Mouse (Mus musculus) MEL (cell line): ENCODE measurements at regions not wholly inside any gene's neighbourhood (a gene's known extent, or its start where the extent isn't known, plus 50 kb on each side); places are given as distances from the start of the nearest gene placed in this dataset.

ENCODE experiments used
- DNase-seq: peaks from one replicate; pipeline ENCODE4 v3.0.0; 2011; ENCODE audit warnings: low read depth, low spot score
- H3K27ac ChIP-seq: 2 replicates; pipeline ENCODE4 v1.5.1; 2012; ENCODE audit warnings: low read depth, mild to moderate bottlenecking, control low read depth, low read length, moderate library complexity; ENCODE audit not compliant: control insufficient read depth
- H3K27me3 ChIP-seq, 2 experiments: fragments of 150-350 bp in 1 of 2; sonication (generic) in 1 of 2; 2 replicates each; pipeline ENCODE4 v1.6.1; 2012; ENCODE audit warnings: low read length in 2 of 2, mild to moderate bottlenecking in 2 of 2, improper control_type of control experiment in 1 of 2, moderate library complexity in 1 of 2; ENCODE audit not compliant: insufficient read depth in 2 of 2, control insufficient read depth in 1 of 2
- H3K36me3 ChIP-seq, 2 experiments: 2 replicates each; pipeline ENCODE4 v1.6.1; 2012 to 2014; ENCODE audit warnings: low read length in 2 of 2, improper control_type of control experiment in 1 of 2, inconsistent platforms in 1 of 2, mild to moderate bottlenecking in 1 of 2; ENCODE audit not compliant: insufficient read depth in 2 of 2, control insufficient read depth in 1 of 2
- H3K4me1 ChIP-seq, 2 experiments: fragments of 150-350 bp in 1 of 2; sonication (generic) in 1 of 2; 2 replicates each; pipeline ENCODE4 v1.6.1; 2012; ENCODE audit warnings: low read length in 2 of 2, improper control_type of control experiment in 1 of 2, mild to moderate bottlenecking in 1 of 2; ENCODE audit not compliant: insufficient read depth in 2 of 2, control insufficient read depth in 1 of 2
- H3K4me3 ChIP-seq, 2 experiments: fragments of 150-350 bp in 1 of 2; sonication (generic) in 1 of 2; 2 replicates each; pipeline ENCODE4 v1.5.1; 2012; ENCODE audit warnings: low read depth in 2 of 2, low read length in 2 of 2, mild to moderate bottlenecking in 2 of 2, moderate library complexity in 2 of 2, control low read depth in 1 of 2, improper control_type of control experiment in 1 of 2; ENCODE audit not compliant: control insufficient read depth in 1 of 2, insufficient read depth in 1 of 2
- H3K79me2 ChIP-seq: 2 replicates; pipeline ENCODE4 v1.6.1; 2012; ENCODE audit warnings: mild to moderate bottlenecking, low read length, moderate library complexity; ENCODE audit not compliant: control insufficient read depth, poor library complexity, insufficient read depth
- H3K9ac ChIP-seq: 2 replicates; pipeline ENCODE4 v1.6.1; 2012; ENCODE audit warnings: low read depth, mild to moderate bottlenecking, control low read depth, low read length, moderate library complexity; ENCODE audit not compliant: control insufficient read depth, poor library complexity, severe bottlenecking
- H3K9me3 ChIP-seq: fragments of 150-350 bp; sonication (generic); replicated peaks from 2 replicates; pipeline ENCODE4 v1.6.1; 2012; ENCODE audit warnings: mild to moderate bottlenecking, low read length, improper control_type of control experiment, moderate library complexity; ENCODE audit not compliant: insufficient read depth
- CHD2 ChIP-seq: IDR thresholded peaks from 2 replicates; pipeline ENCODE4 v1.6.1; 2011; ENCODE audit warnings: low read length, improper control_type of control experiment
- EP300 ChIP-seq, 2 experiments: IDR thresholded peaks; 2 replicates each; pipeline ENCODE4 v1.6.1; 2011; ENCODE audit warnings: improper control_type of control experiment in 2 of 2, low read length in 2 of 2, low read depth in 1 of 2, mild to moderate bottlenecking in 1 of 2
- ETS1 ChIP-seq: IDR thresholded peaks from 2 replicates; pipeline ENCODE4 v1.6.1; 2012; ENCODE audit warnings: low read depth, mild to moderate bottlenecking, inconsistent platforms, low read length, improper control_type of control experiment, moderate library complexity
- GATA1 ChIP-seq: IDR thresholded peaks from 2 replicates; pipeline ENCODE4 v1.6.1; 2011; ENCODE audit warnings: low read depth, low read length, improper control_type of control experiment
- JUND ChIP-seq: IDR thresholded peaks from 2 replicates; pipeline ENCODE4 v1.6.1; 2011; ENCODE audit warnings: low read depth, mild to moderate bottlenecking, improper control_type of control experiment, low read length
- KAT2A ChIP-seq: conservative IDR thresholded peaks from 2 replicates; pipeline ENCODE4 v1.6.1; 2012; ENCODE audit warnings: low read depth, low read length, improper control_type of control experiment, inconsistent platforms
- MAZ ChIP-seq: IDR thresholded peaks from 2 replicates; pipeline ENCODE4 v1.6.1; 2012; ENCODE audit warnings: low read depth, mild to moderate bottlenecking, inconsistent platforms, low read length, improper control_type of control experiment
- MEF2A ChIP-seq: IDR thresholded peaks from 2 replicates; pipeline ENCODE4 v1.6.1; 2014; ENCODE audit warnings: low read depth, mild to moderate bottlenecking, inconsistent platforms, low read length, improper control_type of control experiment; ENCODE audit not compliant: poor library complexity, insufficient replicate concordance, severe bottlenecking; ENCODE audit errors: extremely low read depth
- MYC ChIP-seq: IDR thresholded peaks from 2 replicates; pipeline ENCODE4 v1.6.1; 2011; ENCODE audit warnings: low read depth, mild to moderate bottlenecking, low read length, improper control_type of control experiment, moderate library complexity
- NELFE ChIP-seq: IDR thresholded peaks from 2 replicates; pipeline ENCODE4 v1.6.1; 2011; ENCODE audit warnings: low read depth, low read length, improper control_type of control experiment
- NRF1 ChIP-seq: IDR thresholded peaks from 2 replicates; pipeline ENCODE4 v1.6.1; 2014; ENCODE audit warnings: low read depth, mild to moderate bottlenecking, inconsistent platforms, low read length, improper control_type of control experiment, moderate library complexity; ENCODE audit not compliant: poor library complexity, insufficient read depth, severe bottlenecking
- POLR2A ChIP-seq, 2 experiments: IDR thresholded peaks; 2 replicates each; pipeline ENCODE4 v1.6.1; 2011 to 2012; ENCODE audit warnings: low read length in 2 of 2, mild to moderate bottlenecking in 2 of 2, control low read depth in 1 of 2, improper control_type of control experiment in 1 of 2, low read depth in 1 of 2, moderate library complexity in 1 of 2; ENCODE audit not compliant: control insufficient read depth in 1 of 2, insufficient read depth in 1 of 2, poor library complexity in 1 of 2
- POLR2AphosphoS2 ChIP-seq: IDR thresholded peaks from 2 replicates; pipeline ENCODE4 v1.6.1; 2011; ENCODE audit warnings: low read length, improper control_type of control experiment
- POLR2AphosphoS5 ChIP-seq: IDR thresholded peaks from 2 replicates; pipeline ENCODE4 v1.6.1; 2012; ENCODE audit warnings: low read depth, borderline replicate concordance, mild to moderate bottlenecking, inconsistent platforms, low read length, moderate library complexity, mixed read lengths
- SIN3A ChIP-seq: IDR thresholded peaks from 2 replicates; pipeline ENCODE4 v1.6.1; 2012; ENCODE audit warnings: low read length, improper control_type of control experiment, inconsistent platforms
- SMC3 ChIP-seq: IDR thresholded peaks from 2 replicates; pipeline ENCODE4 v1.6.1; 2011; ENCODE audit warnings: low read depth, low read length, improper control_type of control experiment
- USF1 ChIP-seq: IDR thresholded peaks from 2 replicates; pipeline ENCODE4 v1.6.1; 2014; ENCODE audit warnings: low read depth, mild to moderate bottlenecking, inconsistent platforms, low read length, improper control_type of control experiment, moderate library complexity
- USF2 ChIP-seq, 2 experiments: IDR thresholded peaks; 2 replicates each; pipeline ENCODE4 v1.6.1; 2011 to 2012; ENCODE audit warnings: improper control_type of control experiment in 2 of 2, low read length in 2 of 2, borderline replicate concordance in 1 of 2, inconsistent platforms in 1 of 2, low read depth in 1 of 2, mild to moderate bottlenecking in 1 of 2; ENCODE audit not compliant: insufficient read depth in 1 of 2
- ZC3H11A ChIP-seq: IDR thresholded peaks from 2 replicates; pipeline ENCODE4 v1.6.1; 2012; ENCODE audit warnings: low read depth, mild to moderate bottlenecking, inconsistent platforms, low read length, improper control_type of control experiment
- ZMIZ1 ChIP-seq: IDR thresholded peaks from 2 replicates; pipeline ENCODE4 v1.6.1; 2012; ENCODE audit warnings: low read depth, mild to moderate bottlenecking, inconsistent platforms, low read length, improper control_type of control experiment, moderate library complexity

GRCm38 (mm10) chr3:147981621-147982020, 1008.7 kb downstream of the Adgrl2 start:
- H3K4me1 ChIP-seq: no peaks in the 10 kb centered on the region
- no peaks in the 10 kb centered on the region for H3K9me3 ChIP-seq
- H3K36me3 ChIP-seq: no peaks in the 10 kb centered on the region
- no peak overlapping the region for H3K4me3 ChIP-seq
- no peaks in the 10 kb centered on the region for H3K27me3 ChIP-seq
- no peak overlapping the region for H3K9ac ChIP-seq
- no peaks in the 10 kb centered on the region for H3K79me2 ChIP-seq
- no peak for DNase-seq
- H3K27ac ChIP-seq: no peak overlapping the region
- TF ChIP-seq USF2 (IDR thresholded peaks at IDR 0.05; ENCODE audit: borderline replicate concordance in 1 of 2, insufficient read depth in 1 of 2, low read depth in 1 of 2, low read length in 2 of 2): no peak
- TF ChIP-seq MEF2A: no peak
- no peak for TF ChIP-seq SMC3
- no peak for TF ChIP-seq ZMIZ1
- TF ChIP-seq MYC: no peak
- TF ChIP-seq ZC3H11A: no peak

GRCm38 (mm10) chr3:147976579-147976978, 1013.8 kb downstream of the Adgrl2 start:
- Histone ChIP-seq H3K4me1 (no peaks in the 10 kb centered on the region), H3K79me2 (no peaks in the 10 kb centered on the region), H3K9ac (no peak overlapping the region), H3K27me3 (no peaks in the 10 kb centered on the region), H3K27ac (no peak overlapping the region), H3K9me3 (no peaks in the 10 kb centered on the region), H3K4me3 (no peak overlapping the region), H3K36me3 (no peaks in the 10 kb centered on the region)
- no peak for DNase-seq
- no peak for TF ChIP-seq JUND

- H3K9me3 ChIP-seq: no peaks in the 10 kb centered on the region
- H3K9ac ChIP-seq: no peak overlapping the region
- no peak for DNase-seq
- H3K36me3 ChIP-seq: no peaks in the 10 kb centered on the region
- no peaks in the 10 kb centered on the region for H3K4me1 ChIP-seq
- no peak overlapping the region for H3K4me3 ChIP-seq
- TF ChIP-seq GATA1 (no peak), NRF1 (no peak), JUND (no peak), MAZ (no peak), ETS1 (no peak), USF1 (no peak), POLR2AphosphoS2 (no peak), SIN3A (no peak), NELFE (no peak), POLR2A (IDR thresholded peaks at IDR 0.05; ENCODE audit: control insufficient read depth in 1 of 2, insufficient read depth in 1 of 2, low read depth in 1 of 2, low read length in 2 of 2, poor library complexity in 1 of 2) (no peak), EP300 (IDR thresholded peaks at IDR 0.05; ENCODE audit: low read depth in 1 of 2, low read length in 2 of 2) (no peak), ZC3H11A (no peak), POLR2AphosphoS5 (no peak), KAT2A (no peak), CHD2 (no peak)
- H3K27me3 ChIP-seq: no peaks in the 10 kb centered on the region
- H3K27ac ChIP-seq: no peak overlapping the region
- no peaks in the 10 kb centered on the region for H3K79me2 ChIP-seq
Observed at GRCm38 (mm10) chr3:147976069-147976468, 1014.3 kb downstream of the Adgrl2 start.
